Mouse (Mus musculus): ENCODE results near the gene Atxn2l. TPM values are rescaled to one million over a fixed set of nuclear protein-coding genes. Genes with fewer than 3 reads are reported as not detected.

The Atxn2l gene
- polyA plus RNA-seq, 1 experiment from 2014 or later: 66.8 TPM

DNA sequence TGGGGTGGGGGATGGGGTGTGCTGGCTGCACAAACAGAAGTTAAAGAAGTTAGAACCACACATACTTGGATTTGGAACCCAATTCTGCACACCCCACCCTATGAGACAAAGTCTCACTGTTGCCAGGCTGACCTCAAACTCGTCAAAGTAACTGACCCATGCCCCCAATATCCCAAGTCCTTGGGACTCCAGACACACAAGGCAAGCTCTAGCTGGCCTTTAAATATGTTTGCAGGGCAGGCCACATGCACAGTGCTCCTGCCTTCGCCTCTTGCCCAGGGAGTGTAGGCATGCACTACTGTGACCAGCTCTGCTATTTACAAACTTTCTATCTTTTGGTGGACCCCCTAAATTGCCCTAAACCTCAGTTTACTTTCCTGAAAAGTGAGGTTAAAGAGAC lies 48.0 kb downstream of the Atxn2l start:
- 0 out of 2 replicates have a peak, but pooled peaks cover 9% of the 10 kb centered on the region for H3K4me1 ChIP-seq (replicated peaks)
- DNase-seq (ENCODE audit: low spot score): no peak
- no peaks in the 10 kb centered on the region for H3K9me3 ChIP-seq
- no peak overlapping the region for H3K4me3 ChIP-seq
- H3K27me3 ChIP-seq (ENCODE audit: insufficient read depth, poor library complexity, severe bottlenecking): no peaks in the 10 kb centered on the region
- no peaks in the 10 kb centered on the region for H3K36me3 ChIP-seq
- 75% methylated on average over 2 of the region's 2 CpGs for WGBS
- no peak overlapping the region for H3K27ac ChIP-seq

DNA sequence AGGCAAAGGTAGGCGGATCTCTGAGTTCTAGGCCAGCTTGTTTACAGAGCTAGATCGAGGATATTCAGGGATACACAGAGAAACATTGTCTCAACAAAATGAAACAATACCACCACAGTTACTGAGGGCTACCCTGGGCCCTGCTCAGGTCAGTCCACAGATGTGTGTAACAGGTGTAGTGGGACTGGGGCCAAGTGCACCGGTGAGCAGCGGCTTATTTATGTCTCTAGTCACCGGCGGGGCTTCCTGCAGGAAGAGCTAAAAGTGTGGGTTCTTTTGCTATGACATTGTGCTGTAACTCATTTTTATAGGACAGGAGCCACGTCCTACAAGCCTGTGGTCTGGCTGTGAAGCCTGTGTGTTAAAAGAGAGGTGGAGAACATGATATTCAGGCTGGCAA lies 49.4 kb downstream of the Atxn2l start:
- 0 out of 2 replicates have a peak, but pooled peaks cover 8% of the 10 kb centered on the region for H3K4me1 ChIP-seq (replicated peaks)
- no peaks in the 10 kb centered on the region for H3K9me3 ChIP-seq
- peaks cover under 1% of the 10 kb centered on the region; the same call in 1 of the 2 replicates for H3K36me3 ChIP-seq
- no peak for DNase-seq (ENCODE audit: low spot score)
- H3K4me3 ChIP-seq: no peak overlapping the region
- WGBS: 79% methylated on average over 7 of the region's 7 CpGs
- H3K27me3 ChIP-seq (ENCODE audit: insufficient read depth, poor library complexity, severe bottlenecking): no peaks in the 10 kb centered on the region
- no peak overlapping the region for H3K27ac ChIP-seq

- Histone ChIP-seq H3K36me3 (peaks cover 17% of the 10 kb centered on the region; the same call in 1 of the 2 replicates), H3K27ac (no peak overlapping the region), H3K4me3 (no peak overlapping the region), H3K27me3 (ENCODE audit: insufficient read depth, poor library complexity, severe bottlenecking) (no peaks in the 10 kb centered on the region), H3K9me3 (no peaks in the 10 kb centered on the region), H3K4me1 (replicated peaks) (no peaks in the 10 kb centered on the region)
- DNase-seq (ENCODE audit: low spot score): no peak
- 92% methylated on average over 3 of the region's 3 CpGs for WGBS
These were observed 51.0 kb downstream of the Atxn2l start for GRCm38 (mm10) chr7:126452244-126452643.

- 91% methylated on average over 6 of the region's 6 CpGs for WGBS
These were observed 52.6 kb downstream of the Atxn2l start for GRCm38 (mm10) chr7:126450641-126451040.

GRCm38 (mm10) chr7:126449991-126450390 lies 53.2 kb downstream of the Atxn2l start:
- Histone ChIP-seq H3K4me3 (no peak overlapping the region), H3K27me3 (ENCODE audit: insufficient read depth, poor library complexity, severe bottlenecking) (no peaks in the 10 kb centered on the region), H3K4me1 (replicated peaks) (no peaks in the 10 kb centered on the region), H3K9me3 (no peaks in the 10 kb centered on the region), H3K27ac (no peak overlapping the region), H3K36me3 (peaks cover 37% of the 10 kb centered on the region)
- 91% methylated on average over 18 of the region's 18 CpGs for WGBS
- DNase-seq (ENCODE audit: low spot score): no peak

More at GRCm38 (mm10) chr7:126450641-126451040, 52.6 kb downstream of the Atxn2l start:
- Histone ChIP-seq H3K36me3 (peaks cover 31% of the 10 kb centered on the region), H3K9me3 (no peaks in the 10 kb centered on the region), H3K27ac (no peak overlapping the region), H3K27me3 (ENCODE audit: insufficient read depth, poor library complexity, severe bottlenecking) (no peaks in the 10 kb centered on the region), H3K4me1 (replicated peaks) (no peaks in the 10 kb centered on the region), H3K4me3 (no peak overlapping the region)
- no peak for DNase-seq (ENCODE audit: low spot score)

GRCm38 (mm10) chr7:126448481-126448880 lies 54.8 kb downstream of the Atxn2l start:
- Histone ChIP-seq H3K4me3 (no peak overlapping the region), H3K9me3 (no peaks in the 10 kb centered on the region), H3K27ac (no peak overlapping the region), H3K36me3 (peaks cover 50% of the 10 kb centered on the region), H3K27me3 (ENCODE audit: insufficient read depth, poor library complexity, severe bottlenecking) (no peaks in the 10 kb centered on the region), H3K4me1 (replicated peaks) (no peaks in the 10 kb centered on the region)
- WGBS: 92% methylated on average over 19 of the region's 19 CpGs
- no peak for DNase-seq (ENCODE audit: low spot score)

DNA sequence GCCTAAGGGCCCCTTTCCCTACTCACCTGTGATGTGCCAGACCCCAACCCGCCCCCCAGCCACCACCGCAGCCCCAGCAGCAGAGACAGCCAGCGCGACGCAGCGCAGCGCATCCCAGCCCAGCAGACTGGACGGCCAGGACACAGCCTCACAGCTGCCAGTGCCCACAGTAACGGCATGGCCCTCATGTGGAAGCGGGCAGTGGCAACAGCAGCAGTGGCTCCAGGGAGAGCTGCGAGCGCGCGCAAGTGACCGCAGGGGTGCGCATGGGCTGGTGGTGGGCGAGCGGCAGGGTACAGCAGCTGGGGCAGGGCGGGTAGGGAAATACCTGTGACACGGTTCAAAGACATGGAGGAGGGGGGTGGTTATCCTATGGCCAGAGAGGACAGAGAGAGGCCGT lies 57.0 kb downstream of the Atxn2l start:
- no peak for DNase-seq (ENCODE audit: low spot score)
- Histone ChIP-seq H3K9me3 (no peaks in the 10 kb centered on the region), H3K4me1 (replicated peaks) (no peaks in the 10 kb centered on the region), H3K27me3 (ENCODE audit: insufficient read depth, poor library complexity, severe bottlenecking) (no peaks in the 10 kb centered on the region), H3K27ac (no peak overlapping the region), H3K36me3 (peaks cover 56% of the 10 kb centered on the region), H3K4me3 (no peak overlapping the region)
- WGBS: 90% methylated on average over 21 of the region's 21 CpGs

DNA sequence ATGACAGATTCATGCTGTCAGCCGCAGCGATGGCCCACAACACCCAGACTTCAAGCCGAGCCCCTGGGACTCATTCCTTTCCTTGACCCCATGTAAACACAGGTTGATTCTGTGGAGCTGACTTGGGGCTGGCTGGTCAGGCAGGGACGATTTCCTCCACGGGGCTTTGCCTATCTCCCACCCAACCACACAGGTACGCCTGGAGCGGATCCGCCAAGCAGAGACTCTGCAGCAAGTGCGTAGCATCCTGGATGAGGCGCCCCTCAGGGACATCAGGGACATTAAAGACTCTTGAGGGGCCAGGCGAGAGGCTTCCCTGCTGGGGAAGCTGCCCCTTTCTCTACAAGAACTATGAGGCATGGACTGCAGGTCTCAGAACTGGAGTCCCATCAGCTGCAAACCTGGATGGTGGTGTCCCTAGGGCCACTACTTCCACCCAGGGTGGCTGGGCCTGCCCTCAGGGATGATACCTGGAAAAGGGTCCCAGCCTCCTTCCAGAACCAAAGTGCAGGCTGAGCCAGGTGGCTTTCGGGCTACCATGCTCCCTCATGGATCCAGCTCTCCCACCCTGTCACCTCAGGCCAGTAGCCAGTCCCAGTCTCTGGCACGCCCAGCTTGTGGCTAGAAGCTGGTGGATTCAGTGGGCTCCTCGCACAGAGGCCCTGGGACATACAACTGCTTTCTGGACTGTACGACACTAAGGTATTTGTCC lies 58.0 kb downstream of the Atxn2l start:
- peaks cover 62% of the 10 kb centered on the region for H3K36me3 ChIP-seq
- H3K27me3 ChIP-seq (ENCODE audit: insufficient read depth, poor library complexity, severe bottlenecking): no peaks in the 10 kb centered on the region
- no peak for DNase-seq (ENCODE audit: low spot score)
- WGBS: 94% methylated on average over 15 of the region's 15 CpGs
- no peak overlapping the region for H3K4me3 ChIP-seq
- no peaks in the 10 kb centered on the region for H3K4me1 ChIP-seq (replicated peaks)
- no peaks in the 10 kb centered on the region for H3K9me3 ChIP-seq
- no peak overlapping the region for H3K27ac ChIP-seq

- peaks cover 65% of the 10 kb centered on the region for H3K36me3 ChIP-seq
- H3K4me1 ChIP-seq (replicated peaks): no peaks in the 10 kb centered on the region
- 94% methylated on average over 9 of the region's 9 CpGs for WGBS
- no peak for DNase-seq (ENCODE audit: low spot score)
- H3K27me3 ChIP-seq (ENCODE audit: insufficient read depth, poor library complexity, severe bottlenecking): no peaks in the 10 kb centered on the region
- no peaks in the 10 kb centered on the region for H3K9me3 ChIP-seq
- no peak overlapping the region for H3K27ac ChIP-seq
- H3K4me3 ChIP-seq: no peak overlapping the region
These were observed 58.7 kb downstream of the Atxn2l start for GRCm38 (mm10) chr7:126444536-126444935.

DNA sequence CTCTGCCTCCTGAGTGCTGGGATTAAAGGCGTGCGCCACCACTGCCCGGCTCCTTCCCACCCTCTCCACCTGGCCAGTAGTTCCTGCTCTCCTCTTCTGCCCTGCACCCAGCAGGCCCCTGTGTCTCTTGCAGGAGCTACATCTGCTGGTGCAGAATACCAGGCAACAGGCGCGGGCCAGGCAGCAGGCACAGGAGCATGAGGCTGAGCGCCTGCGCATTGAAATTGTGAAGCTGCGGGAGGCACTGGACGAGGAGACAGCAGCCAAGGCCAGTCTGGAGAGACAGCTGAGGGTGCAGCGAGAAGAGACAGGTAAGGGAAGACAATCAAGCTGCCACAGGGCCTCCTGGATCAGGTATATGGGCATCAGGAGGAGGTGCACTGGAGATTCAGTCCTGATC lies 59.2 kb downstream of the Atxn2l start:
- no peak overlapping the region for H3K27ac ChIP-seq
- H3K9me3 ChIP-seq: no peaks in the 10 kb centered on the region
- no peaks in the 10 kb centered on the region for H3K27me3 ChIP-seq (ENCODE audit: insufficient read depth, poor library complexity, severe bottlenecking)
- H3K36me3 ChIP-seq: peaks cover 65% of the 10 kb centered on the region
- H3K4me3 ChIP-seq: no peak overlapping the region
- H3K4me1 ChIP-seq (replicated peaks): no peaks in the 10 kb centered on the region
- 93% methylated on average over 10 of the region's 10 CpGs for WGBS
- no peak for DNase-seq (ENCODE audit: low spot score)

Other genes starting within 250 kb of the Atxn2l start
- 100 and 180 TPM in 2 replicates for gene Sbk1, start 230.8 kb downstream of the Atxn2l start, polyA plus RNA-seq (2016; fragmentation: Nextera tagmentation; extraction: Ambion mirVana)
- gene Lat, start 133.9 kb downstream of the Atxn2l start, polyA plus RNA-seq (2016; fragmentation: Nextera tagmentation; extraction: Ambion mirVana): 3.5 and 3.9 TPM in 2 replicates
- gene Spns1, start 126.0 kb downstream of the Atxn2l start, polyA plus RNA-seq (2016; fragmentation: Nextera tagmentation; extraction: Ambion mirVana): 66.8 and 68.6 TPM in 2 replicates
- gene Nfatc2ip, start 106.7 kb downstream of the Atxn2l start, polyA plus RNA-seq (2016; fragmentation: Nextera tagmentation; extraction: Ambion mirVana): 3.1 and 3.7 TPM in 2 replicates
- gene Cd19, start 88.5 kb downstream of the Atxn2l start, polyA plus RNA-seq (2016; fragmentation: Nextera tagmentation; extraction: Ambion mirVana): not detected in 2 replicates
- 28.7 and 28.8 TPM in 2 replicates for gene Rabep2, start 74.7 kb downstream of the Atxn2l start, polyA plus RNA-seq (2016; fragmentation: Nextera tagmentation; extraction: Ambion mirVana)
- gene Atp2a1, start 40.3 kb downstream of the Atxn2l start, polyA plus RNA-seq (2016; fragmentation: Nextera tagmentation; extraction: Ambion mirVana): 1.1 and 3.0 TPM in 2 replicates
- 54.4 and 61.0 TPM in 2 replicates for gene Sh2b1, start 28.0 kb downstream of the Atxn2l start, polyA plus RNA-seq (2016; fragmentation: Nextera tagmentation; extraction: Ambion mirVana)
- gene Tufm, start 16.1 kb downstream of the Atxn2l start, polyA plus RNA-seq (2016; fragmentation: Nextera tagmentation; extraction: Ambion mirVana): 156 and 169 TPM in 2 replicates
- gene Eif3c, start 63.0 kb upstream of the Atxn2l start, polyA plus RNA-seq (2016; fragmentation: Nextera tagmentation; extraction: Ambion mirVana): 185 and 213 TPM in 2 replicates
- gene Apobr, start 81.5 kb upstream of the Atxn2l start, polyA plus RNA-seq (2016; fragmentation: Nextera tagmentation; extraction: Ambion mirVana): 0.47 TPM in 2 replicates
- gene Cln3, start 82.4 kb upstream of the Atxn2l start, polyA plus RNA-seq (2016; fragmentation: Nextera tagmentation; extraction: Ambion mirVana): 27.3 and 29.9 TPM in 2 replicates
- gene Il27, start 91.5 kb upstream of the Atxn2l start, polyA plus RNA-seq (2016; fragmentation: Nextera tagmentation; extraction: Ambion mirVana): not detected in 2 replicates
- 1.4 and 2.7 TPM in 2 replicates for gene Nupr1, start 127.4 kb upstream of the Atxn2l start, polyA plus RNA-seq (2016; fragmentation: Nextera tagmentation; extraction: Ambion mirVana)
- gene Sgf29, start 145.9 kb upstream of the Atxn2l start, polyA plus RNA-seq (2016; fragmentation: Nextera tagmentation; extraction: Ambion mirVana): 57.6 and 62.7 TPM in 2 replicates
- 0.19 and 0.30 TPM in 2 replicates for gene Sult1a1, start 173.0 kb upstream of the Atxn2l start, polyA plus RNA-seq (2016; fragmentation: Nextera tagmentation; extraction: Ambion mirVana)
- 208 and 212 TPM in 2 replicates for gene Bola2, start 192.0 kb upstream of the Atxn2l start, polyA plus RNA-seq (2016; fragmentation: Nextera tagmentation; extraction: Ambion mirVana)
- gene Slx1b, start 192.3 kb upstream of the Atxn2l start, polyA plus RNA-seq (2016; fragmentation: Nextera tagmentation; extraction: Ambion mirVana): 15.3 and 16.6 TPM in 2 replicates
- 49.2 and 59.5 TPM in 2 replicates for gene Coro1a, start 204.3 kb upstream of the Atxn2l start, polyA plus RNA-seq (2016; fragmentation: Nextera tagmentation; extraction: Ambion mirVana)